Mouse (Mus musculus) hindbrain, embryonic 11.5 days (tissue): ENCODE measurements around the gene Hadha. TPM values are rescaled to one million over a fixed set of nuclear protein-coding genes. Genes with fewer than 3 reads are reported as not detected.

Experiments
- ATAC-seq: fragments of 200-750 bp; cut with Nextera tagmentation; 2 replicates; pipeline ENCODE4 v1.8.0; 2017; ENCODE audit warnings: mild to moderate bottlenecking, moderate TSS enrichment, moderate library complexity; ENCODE audit not compliant: low FRiP score
- DNase-seq: peaks from one replicate; pipeline ENCODE4 v3.0.0-alpha.2; 2015; ENCODE audit warnings: low spot score
- H3K27ac ChIP-seq: fragments of 300-500 bp; sonication (generic); 2 replicates; pipeline ENCODE4 v1.5.1; 2014; ENCODE audit warnings: mild to moderate bottlenecking, low read depth, low read length
- H3K27me3 ChIP-seq: fragments of 300-500 bp; sonication (generic); 2 replicates; pipeline ENCODE4 v1.6.1; 2014; ENCODE audit warnings: mild to moderate bottlenecking, low read length, moderate library complexity, mixed read lengths; ENCODE audit not compliant: control insufficient read depth, insufficient read depth
- H3K36me3 ChIP-seq: fragments of 300-500 bp; sonication (generic); 2 replicates; pipeline ENCODE4 v1.6.1; 2014; ENCODE audit warnings: mild to moderate bottlenecking, low read length, moderate library complexity, mixed read lengths; ENCODE audit not compliant: control insufficient read depth, insufficient read depth
- H3K4me1 ChIP-seq: fragments of 300-500 bp; sonication (generic); replicated peaks from 2 replicates; pipeline ENCODE4 v1.6.1; 2014; ENCODE audit warnings: low read length, mixed read lengths; ENCODE audit not compliant: control insufficient read depth, insufficient read depth
- H3K4me2 ChIP-seq: fragments of 300-500 bp; sonication (generic); replicated peaks from 2 replicates; pipeline ENCODE4 v1.6.1; 2014; ENCODE audit warnings: mild to moderate bottlenecking, low read depth, low read length
- H3K4me3 ChIP-seq: fragments of 300-500 bp; sonication (generic); 2 replicates; pipeline ENCODE4 v1.5.1; 2014; ENCODE audit warnings: low read depth, low read length
- H3K9ac ChIP-seq: fragments of 300-500 bp; sonication (generic); 2 replicates; pipeline ENCODE4 v1.6.1; 2014; ENCODE audit warnings: low read depth, low read length
- H3K9me3 ChIP-seq: fragments of 300-500 bp; sonication (generic); 2 replicates; pipeline ENCODE4 v1.6.1; 2016; ENCODE audit warnings: low read length; ENCODE audit not compliant: control insufficient read depth
- WGBS: fragments of 180-500 bp; shearing (Covaris S2); extraction: QIAGEN DNeasy Blood & Tissue Kit; methylation state at CpG from one replicate; pipeline ENCODE4 v1.1.7; 2014; 5-methylcytosine and 5-hydroxymethylcytosine counted together
- polyA plus RNA-seq: library from polyadenylated mRNA; unstranded; fragments of >200 nt; fragmentation: Nextera tagmentation; extraction: Ambion mirVana; gene quantifications from 2 replicates; pipeline ENCODE4 v1.2.1, GENCODE M21; 2014

The Hadha gene
- polyA plus RNA-seq, 1 experiment from 2014 or later, result 59.4 TPM

DNA sequence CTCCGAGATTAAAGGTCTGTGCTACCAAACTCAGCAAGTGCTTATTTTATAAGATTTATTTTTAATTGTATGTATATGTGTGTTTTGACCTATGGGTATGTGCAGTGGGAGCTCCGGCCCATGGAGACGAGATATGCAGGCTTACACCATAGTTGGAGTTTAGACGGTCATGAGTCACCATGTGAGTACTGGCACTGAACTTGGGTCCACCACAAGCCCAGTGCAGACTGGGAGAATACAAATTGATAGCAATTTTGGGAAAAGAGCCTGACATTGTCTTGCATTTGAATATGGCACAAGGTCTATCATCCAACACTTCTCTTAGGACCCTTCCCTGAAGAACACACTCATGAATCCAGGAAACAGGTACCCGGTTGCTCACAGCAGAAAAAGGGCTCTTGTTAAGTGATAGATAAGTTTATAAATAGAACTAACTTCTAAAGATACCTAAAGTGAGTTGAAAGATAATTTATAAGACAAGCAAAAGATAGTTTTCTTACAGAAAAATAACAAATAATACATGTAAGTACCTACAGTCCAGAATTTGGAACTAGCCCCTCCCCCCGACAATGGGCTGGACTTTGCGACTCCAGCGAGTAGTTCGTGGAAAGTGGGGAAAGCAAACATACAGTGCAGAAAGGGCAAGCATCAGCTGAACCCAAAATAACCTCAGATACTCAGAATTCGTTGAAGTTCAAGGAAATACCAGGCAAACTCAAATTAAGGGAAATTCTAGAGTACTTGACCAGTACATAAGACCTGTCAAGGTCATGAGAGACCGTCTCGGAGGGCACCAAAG lies 32.9 kb upstream of the Hadha start:
- Histone ChIP-seq H3K27ac (no peak overlapping the region), H3K36me3 (0 out of 2 replicates have a peak, but pooled peaks cover 5% of the 10 kb centered on the region), H3K4me1 (no peaks in the 10 kb centered on the region), H3K4me2 (no peak overlapping the region), H3K27me3 (no peaks in the 10 kb centered on the region), H3K9ac (no peak overlapping the region), H3K9me3 (no peaks in the 10 kb centered on the region), H3K4me3 (no peak overlapping the region)
- DNase-seq (no peak), ATAC-seq (no peak)
- 93% methylated on average over 12 of the region's 12 CpGs for WGBS

DNA sequence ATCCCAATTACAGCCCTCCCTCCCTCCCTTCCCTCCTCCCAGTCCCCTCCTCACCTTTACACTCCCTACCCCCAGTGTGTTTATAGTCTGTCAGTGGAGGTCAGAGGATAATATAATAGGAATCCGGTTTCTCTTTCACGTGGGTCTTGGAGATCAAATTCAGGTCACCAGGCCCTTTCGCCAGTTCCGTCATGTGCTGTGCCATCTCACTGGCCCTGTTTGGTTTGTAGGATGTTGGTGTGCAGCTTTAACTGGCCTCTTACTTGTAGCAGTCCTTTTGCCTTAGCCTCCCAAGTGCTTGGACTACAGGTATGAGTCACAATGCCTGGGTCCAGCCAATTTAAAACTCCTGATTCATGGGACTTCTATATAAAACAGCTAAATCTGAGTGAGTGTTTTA lies 20.8 kb upstream of the Hadha start:
- no peak for DNase-seq
- no peaks in the 10 kb centered on the region for H3K36me3 ChIP-seq

DNA sequence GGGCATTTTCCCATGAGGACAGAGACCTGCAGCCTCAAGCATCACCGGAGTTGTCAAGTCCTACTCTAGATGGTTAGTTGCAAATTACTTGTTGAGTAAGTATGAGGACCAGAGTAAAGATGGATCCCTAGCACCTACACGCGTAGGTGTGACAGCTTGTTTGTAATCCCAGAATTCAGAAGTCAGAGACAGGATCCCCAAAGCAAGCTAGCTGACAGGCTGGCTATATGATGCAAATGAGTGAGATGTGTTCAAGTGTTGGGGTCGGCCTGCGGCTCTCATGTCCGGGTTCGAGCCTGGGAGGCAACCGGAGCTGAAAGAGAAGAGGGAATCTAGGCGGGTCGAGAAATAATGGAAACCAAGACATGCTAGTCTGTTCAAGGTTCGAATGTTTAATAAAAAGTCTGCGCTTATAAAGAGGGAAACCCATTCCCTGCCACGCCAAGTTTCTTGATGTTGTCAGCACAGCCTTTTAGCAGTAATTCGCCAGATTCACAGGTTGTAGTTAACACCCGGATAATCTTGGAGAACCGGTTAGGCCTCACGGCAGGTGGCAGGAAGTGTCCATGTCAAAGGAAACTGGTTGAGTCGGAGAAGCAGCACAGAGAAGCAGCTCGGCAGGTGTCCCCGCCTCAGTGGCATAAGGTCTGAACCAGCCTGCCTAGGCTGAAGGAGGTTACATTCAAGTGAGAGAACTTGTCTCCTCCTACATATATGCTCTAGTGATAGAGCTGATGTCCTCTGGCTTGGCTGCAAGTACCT lies 18.1 kb upstream of the Hadha start:
- Histone ChIP-seq H3K27me3 (no peaks in the 10 kb centered on the region), H3K4me2 (no peak overlapping the region), H3K27ac (no peak overlapping the region), H3K9ac (no peak overlapping the region), H3K4me1 (no peaks in the 10 kb centered on the region), H3K36me3 (no peaks in the 10 kb centered on the region), H3K4me3 (no peak overlapping the region), H3K9me3 (no peaks in the 10 kb centered on the region)
- ATAC-seq, result no peak
- 47% methylated on average over 20 of the region's 20 CpGs for WGBS
- DNase-seq, result no peak

More for the DNA sequence above, 20.8 kb upstream of the Hadha start:
- H3K27ac ChIP-seq, result no peak overlapping the region
- no peak overlapping the region for H3K4me3 ChIP-seq
- no peak for ATAC-seq
- H3K27me3 ChIP-seq, result no peaks in the 10 kb centered on the region
- no peaks in the 10 kb centered on the region for H3K9me3 ChIP-seq
- 61% methylated on average over 4 of the region's 4 CpGs for WGBS
- H3K9ac ChIP-seq, result no peak overlapping the region
- no peak overlapping the region for H3K4me2 ChIP-seq
- H3K4me1 ChIP-seq, result no peaks in the 10 kb centered on the region

DNA sequence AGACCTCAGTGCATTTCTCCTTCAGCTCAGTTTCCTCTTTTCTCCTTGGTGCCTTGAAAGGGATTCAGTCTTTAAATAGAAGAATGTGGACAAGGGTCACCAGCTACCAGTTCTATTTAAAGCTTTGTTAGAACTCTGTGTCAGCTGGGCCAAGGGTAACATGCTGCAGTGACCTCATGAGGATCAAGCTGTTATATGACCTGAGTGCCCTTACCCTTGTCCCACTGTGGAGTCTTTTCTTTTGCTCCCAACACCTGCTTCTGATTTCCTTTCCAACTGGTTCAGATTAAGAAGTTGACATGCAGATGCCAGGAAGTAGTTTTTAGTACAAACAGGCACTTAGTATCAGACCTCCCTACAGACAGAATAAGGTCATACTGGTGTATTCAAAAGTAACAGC lies 17.2 kb upstream of the Hadha start:
- Histone ChIP-seq H3K4me3 (no peak overlapping the region), H3K36me3 (no peaks in the 10 kb centered on the region), H3K9me3 (no peaks in the 10 kb centered on the region), H3K4me1 (no peaks in the 10 kb centered on the region), H3K4me2 (no peak overlapping the region), H3K27ac (no peak overlapping the region), H3K27me3 (no peaks in the 10 kb centered on the region), H3K9ac (no peak overlapping the region)
- ATAC-seq (no peak), DNase-seq (peak; percentile 43)

DNA sequence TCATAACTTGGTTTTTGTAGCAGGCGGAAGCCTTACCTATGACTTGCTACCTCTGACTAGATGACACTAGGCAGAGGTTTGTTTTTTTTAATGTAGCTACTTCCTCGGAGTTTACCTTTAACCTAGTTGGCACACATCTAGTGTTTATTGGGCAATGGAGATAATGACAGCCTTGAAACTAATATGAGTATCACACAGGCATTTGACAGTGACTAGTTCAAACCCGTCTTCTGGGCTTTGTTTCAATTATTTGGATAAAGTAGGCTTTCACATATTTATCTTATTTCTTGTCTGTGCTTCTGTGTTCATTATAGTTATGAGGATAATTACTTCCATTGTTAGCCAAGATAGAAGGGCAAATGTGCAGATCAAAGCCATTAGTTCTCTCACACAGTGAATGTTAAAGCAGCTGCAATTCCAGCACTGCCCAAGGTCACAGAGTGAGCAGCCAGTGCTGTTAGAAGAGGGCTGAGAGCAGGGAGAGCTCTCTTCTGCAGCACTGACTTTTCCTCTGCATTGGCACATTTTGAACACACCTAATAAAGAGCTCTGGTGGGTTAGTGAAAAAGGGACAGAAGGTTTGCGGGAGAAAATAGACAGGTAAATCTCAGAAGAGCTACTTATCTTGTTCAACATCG lies 15.5 kb upstream of the Hadha start:
- H3K27ac ChIP-seq, result no peak overlapping the region
- no peak overlapping the region for H3K9ac ChIP-seq
- no peaks in the 10 kb centered on the region for H3K36me3 ChIP-seq
- no peak overlapping the region for H3K4me3 ChIP-seq
- no peaks in the 10 kb centered on the region for H3K9me3 ChIP-seq
- H3K4me2 ChIP-seq, result no peak overlapping the region
- DNase-seq, result no peak
- H3K4me1 ChIP-seq, result no peaks in the 10 kb centered on the region
- H3K27me3 ChIP-seq, result no peaks in the 10 kb centered on the region
- 93% methylated on average over 5 of the region's 5 CpGs for WGBS
- no peak for ATAC-seq

DNA sequence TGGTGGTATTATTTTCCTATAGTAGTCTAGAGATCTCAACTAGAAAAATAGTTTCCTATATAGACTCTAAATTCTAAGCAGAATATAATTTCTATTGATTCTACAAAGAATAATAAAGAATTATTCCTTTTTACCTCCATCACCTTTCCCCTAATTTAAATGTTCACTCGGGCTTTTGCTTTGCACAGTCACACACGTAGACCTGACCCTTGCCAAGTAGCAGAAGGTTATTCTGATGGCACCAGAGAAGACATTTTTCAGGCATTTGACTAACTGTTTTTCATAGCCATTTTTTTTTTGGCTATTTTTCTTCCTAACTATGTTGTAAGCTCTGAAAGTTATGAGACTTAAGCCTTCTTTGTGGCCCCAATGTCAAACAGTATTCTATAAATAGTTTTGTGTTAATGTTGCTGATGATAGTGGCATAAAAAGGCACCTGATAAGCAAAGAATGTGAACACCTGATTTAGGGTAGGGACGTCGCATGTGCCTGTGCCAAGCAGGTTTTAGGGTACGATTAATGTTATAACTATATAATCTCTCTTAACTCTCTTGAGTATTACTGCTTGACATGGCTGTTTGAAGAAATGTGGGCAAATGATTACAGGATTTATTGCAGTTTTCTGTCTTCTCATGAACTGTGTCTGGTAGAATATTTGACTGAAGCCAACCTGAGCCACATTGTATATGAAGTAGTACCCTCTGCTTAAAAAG lies 10.4 kb upstream of the Hadha start:
- no peaks in the 10 kb centered on the region for H3K4me1 ChIP-seq
- 92% methylated on average over 5 of the region's 5 CpGs for WGBS
- H3K36me3 ChIP-seq, result no peaks in the 10 kb centered on the region
- DNase-seq (no peak), ATAC-seq (no peak)
- no peak overlapping the region for H3K4me2 ChIP-seq
- H3K27me3 ChIP-seq, result no peaks in the 10 kb centered on the region
- no peak overlapping the region for H3K27ac ChIP-seq
- H3K9me3 ChIP-seq, result no peaks in the 10 kb centered on the region
- no peak overlapping the region for H3K4me3 ChIP-seq
- H3K9ac ChIP-seq, result no peak overlapping the region

DNA sequence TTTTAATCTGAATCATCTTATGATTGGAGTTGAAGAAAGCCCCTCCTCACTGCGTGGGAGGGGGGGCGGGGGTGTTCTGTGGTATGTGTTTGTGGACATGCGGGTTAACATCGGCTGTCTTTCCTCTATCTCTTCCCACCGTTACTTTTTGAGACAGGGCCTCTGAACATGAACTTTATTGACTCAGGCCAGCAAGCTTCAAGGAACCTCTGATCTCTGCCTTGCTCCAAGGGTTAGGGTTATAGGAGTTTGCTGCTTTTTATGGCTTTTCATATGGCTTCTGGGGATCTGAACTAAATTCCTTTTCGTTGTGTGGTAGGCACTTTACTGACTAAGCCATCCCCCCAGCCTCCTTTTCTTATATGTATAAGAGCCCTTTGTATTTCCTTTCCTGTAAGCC lies 7.4 kb upstream of the Hadha start:
- no peak overlapping the region for H3K9ac ChIP-seq
- DNase-seq (no peak), ATAC-seq (no peak)
- 82% methylated on average over 6 of the region's 6 CpGs for WGBS
- no peaks in the 10 kb centered on the region for H3K27me3 ChIP-seq
- H3K4me3 ChIP-seq, result no peak overlapping the region
- no peaks in the 10 kb centered on the region for H3K9me3 ChIP-seq
- H3K4me2 ChIP-seq, result no peak overlapping the region
- H3K4me1 ChIP-seq, result no peaks in the 10 kb centered on the region
- no peaks in the 10 kb centered on the region for H3K36me3 ChIP-seq
- H3K27ac ChIP-seq, result no peak overlapping the region

DNA sequence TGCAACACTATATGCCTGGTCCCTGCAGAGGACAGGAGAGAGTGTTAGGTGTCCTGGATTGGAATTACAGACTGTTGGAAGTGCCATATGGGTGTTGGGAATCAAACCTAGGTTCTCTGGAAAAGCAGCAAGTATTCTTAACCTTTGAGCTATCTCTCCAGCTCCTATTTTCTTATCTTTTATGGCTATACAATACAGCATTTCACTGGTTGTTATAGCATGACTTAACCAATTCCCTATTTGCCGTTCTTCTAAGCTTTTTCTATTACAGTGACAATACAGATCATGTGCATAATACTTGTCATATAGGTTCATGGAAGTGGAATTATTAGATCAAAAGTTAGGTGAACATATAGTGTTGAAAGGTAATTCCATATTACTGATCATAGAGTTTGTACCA lies 6.9 kb upstream of the Hadha start:
- Histone ChIP-seq H3K9me3 (no peaks in the 10 kb centered on the region), H3K36me3 (no peaks in the 10 kb centered on the region), H3K9ac (no peak overlapping the region), H3K4me3 (no peak overlapping the region), H3K27me3 (no peaks in the 10 kb centered on the region), H3K27ac (no peak overlapping the region), H3K4me2 (no peak overlapping the region), H3K4me1 (no peaks in the 10 kb centered on the region)
- WGBS, result 92% methylated on average over 1 of the region's 1 CpGs
- DNase-seq (no peak), ATAC-seq (no peak)
